Mouse (Mus musculus): Measurements from ENCODE around the gene Peli2.

GRCm38 (mm10) chr14:48287581-48287980, 167.0 kb downstream of the Peli2 start:
- TF ChIP-seq ZNF384 (IDR thresholded peaks at IDR 0.05; ENCODE audit: low read depth, low read length) (no peak), MAFK (IDR thresholded peaks at IDR 0.05; ENCODE audit: insufficient read depth, low read depth, low read length) (no peak), ZC3H11A (IDR thresholded peaks at IDR 0.05; ENCODE audit: borderline replicate concordance, low read depth, low read length) (no peak), HCFC1 (IDR thresholded peaks at IDR 0.05; ENCODE audit: borderline replicate concordance, insufficient read depth, low read length) (no peak)

All from ES-E14 (cell line).